Mouse (Mus musculus): Measurements from ENCODE around the gene Vcan.

- TF ChIP-seq CTCF (conservative IDR thresholded peaks at IDR 0.05; ENCODE audit: insufficient read depth, insufficient read length, low read depth, low read length) (no peak), POLR2A (IDR thresholded peaks at IDR 0.05; ENCODE audit: low read depth, low read length) (no peak)
Observed at GRCm38 (mm10) chr13:89741766-89742685, at the start of gene Vcan.
